Mouse (Mus musculus) frontal cortex, adult (tissue): Measurements from ENCODE around the gene Xpr1.

Experiments
- ATAC-seq: cut with Nextera tagmentation; 2 replicates; pipeline ENCODE4 v1.9.2; 2017; ENCODE audit warnings: mild to moderate bottlenecking, moderate library complexity, mixed read lengths; ENCODE audit not compliant: low TSS enrichment

Xpr1 gene

DNA sequence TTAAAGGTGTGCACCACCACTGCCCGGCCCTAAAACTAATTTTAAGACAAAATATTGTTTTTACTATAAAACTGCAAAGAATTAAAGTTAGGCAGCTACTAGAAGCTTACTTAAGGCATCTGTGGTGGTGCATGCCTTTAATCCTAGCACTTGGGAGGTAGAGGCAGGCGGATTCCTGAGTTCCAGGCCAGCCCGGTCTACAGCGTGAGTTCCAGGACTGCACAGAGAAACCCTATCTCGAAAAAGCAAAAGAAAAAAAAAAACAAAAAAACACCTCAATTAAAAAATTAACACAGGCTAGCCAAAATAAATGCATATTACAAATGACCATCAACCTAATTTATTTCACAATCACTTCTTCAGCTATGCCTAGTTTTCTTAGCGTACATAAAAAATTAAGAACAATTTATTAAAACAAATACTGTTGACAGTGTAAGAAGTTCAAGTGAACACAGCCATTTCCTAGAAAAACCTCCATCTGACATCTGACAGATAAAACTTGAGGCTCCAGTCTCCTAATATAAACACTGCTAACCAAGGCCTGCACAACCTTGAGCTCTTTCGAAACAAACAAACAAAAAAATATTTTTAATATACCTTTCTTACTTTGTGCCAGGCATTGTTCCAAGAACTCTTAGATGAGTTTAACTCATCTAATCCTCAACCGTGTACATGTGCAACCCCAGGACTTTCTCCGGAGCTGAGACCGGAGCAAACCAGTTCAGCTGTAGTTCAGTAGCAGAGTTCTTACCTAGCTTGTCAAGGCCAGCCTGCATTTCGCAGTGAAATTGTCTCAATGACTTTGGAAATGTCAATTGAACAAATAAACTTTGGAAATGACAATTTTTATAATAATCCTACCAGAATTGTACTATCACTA lies 9.3 kb downstream of the Xpr1 start:
- no peak for ATAC-seq

DNA sequence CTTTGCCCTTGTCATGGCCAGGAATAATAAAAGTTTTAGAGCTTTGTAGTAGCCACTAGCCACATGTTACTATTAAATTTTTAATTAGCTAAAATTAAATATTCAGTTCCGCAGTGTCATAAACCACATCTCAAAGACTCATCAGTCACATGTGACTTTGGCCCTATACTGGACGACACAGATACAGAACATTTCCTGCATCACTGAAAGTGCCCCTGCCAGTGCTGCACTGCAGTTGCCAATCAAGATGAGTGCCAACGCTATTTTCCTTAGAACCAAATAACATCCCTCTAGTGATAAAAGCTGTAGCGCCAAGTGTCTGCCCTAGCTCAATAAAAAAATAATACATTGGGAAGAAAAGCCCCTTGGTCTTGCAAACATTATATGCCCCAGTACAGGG lies 17.2 kb downstream of the Xpr1 start:
- ATAC-seq, result no peak

DNA sequence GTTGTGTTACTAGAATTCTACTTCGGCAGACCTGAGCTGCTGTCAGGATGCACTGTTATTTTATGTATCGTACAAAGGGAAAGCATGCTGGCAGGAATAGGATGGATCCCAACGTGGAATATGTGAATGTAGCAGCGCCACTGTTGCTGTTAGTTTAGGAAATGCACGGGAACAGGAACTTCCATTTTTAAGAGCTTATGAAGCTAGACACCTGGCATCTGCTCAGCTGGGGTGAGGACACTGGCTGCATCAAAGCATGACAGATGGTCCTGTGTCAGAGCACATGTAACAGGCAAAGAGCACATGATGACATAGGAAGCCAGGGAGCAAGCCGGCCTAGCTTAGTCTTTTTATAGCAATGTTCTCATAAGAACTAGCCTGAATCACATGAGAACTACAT lies 22.4 kb downstream of the Xpr1 start:
- ATAC-seq, result peak; percentile 58; the same call in 1 of the 2 replicates

DNA sequence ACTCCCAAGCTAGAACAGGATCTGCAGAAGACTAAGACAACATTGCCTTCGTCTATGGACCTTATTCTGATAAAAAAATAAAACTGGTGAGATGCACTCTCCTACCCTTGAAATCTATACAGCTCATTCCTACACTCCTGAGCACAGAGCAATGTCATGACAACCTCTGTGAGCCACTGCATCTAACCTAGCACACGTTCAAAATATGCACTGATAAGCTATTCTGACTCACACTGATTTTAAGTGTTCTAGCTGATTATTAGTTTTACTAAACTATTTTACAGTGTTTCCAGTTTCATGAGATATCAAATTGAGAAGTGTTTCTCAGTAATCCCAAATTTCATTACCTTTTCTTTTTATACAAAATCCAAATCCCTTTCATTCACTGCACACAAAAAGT lies 23.2 kb downstream of the Xpr1 start:
- ATAC-seq, result no peak

DNA sequence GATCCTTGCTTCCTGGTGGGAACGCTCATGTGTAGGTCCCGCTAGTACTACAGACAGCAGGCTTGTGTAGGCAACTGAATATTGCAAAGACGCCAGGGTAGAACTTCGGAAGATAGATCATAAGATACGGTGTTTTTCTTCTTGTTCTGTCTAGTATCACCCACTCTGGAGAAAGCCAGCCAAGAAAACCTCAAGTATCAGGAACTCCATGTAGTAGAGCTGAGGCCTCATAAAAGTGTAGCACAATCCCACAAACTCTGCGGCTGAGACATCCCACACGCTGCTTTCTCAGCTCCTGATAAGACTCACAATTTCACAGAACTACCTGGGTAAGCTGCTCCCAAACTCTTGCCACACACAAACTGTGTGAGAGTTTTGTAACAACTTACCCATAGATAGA lies 24.4 kb downstream of the Xpr1 start:
- peak; percentile 71; the same call in 1 of the 2 replicates for ATAC-seq

DNA sequence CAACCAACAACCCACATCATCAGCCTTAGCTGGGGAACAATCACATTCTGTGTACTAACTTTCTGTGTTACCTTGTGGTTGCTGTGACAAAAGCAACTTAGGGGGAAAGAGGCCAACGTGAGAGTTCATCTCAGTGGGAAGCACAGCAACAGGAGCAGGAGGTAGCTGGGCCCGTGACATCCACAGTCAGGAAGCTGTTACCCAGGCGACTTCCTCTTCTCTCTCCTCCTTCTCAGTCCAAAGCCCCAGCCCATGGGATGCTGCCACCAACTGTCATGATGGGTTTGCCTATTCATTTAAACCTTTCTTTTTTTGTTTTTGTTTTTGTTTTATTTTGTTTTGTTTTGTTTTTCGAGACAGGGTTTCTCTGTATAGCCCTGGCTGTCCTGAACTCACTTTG lies 25.7 kb downstream of the Xpr1 start:
- no peak for ATAC-seq

DNA sequence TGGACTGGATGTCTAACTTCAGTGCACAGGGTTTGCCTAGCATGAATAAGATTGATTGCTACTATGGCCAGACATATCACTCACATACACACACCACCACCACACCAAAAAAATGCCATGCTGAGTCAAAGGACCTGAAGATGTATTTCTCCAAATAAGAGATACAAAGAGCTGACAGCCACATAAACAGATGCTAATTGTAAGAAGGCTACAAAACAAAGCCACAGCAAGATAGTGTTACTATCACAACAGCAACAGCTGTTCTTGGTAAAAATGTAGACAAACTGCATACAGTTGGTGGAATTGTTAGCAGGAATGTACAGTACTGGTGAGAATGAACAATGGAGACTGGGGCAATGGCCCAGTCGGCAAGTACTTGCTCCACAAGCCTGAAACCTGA lies 28.8 kb downstream of the Xpr1 start:
- no peak for ATAC-seq

DNA sequence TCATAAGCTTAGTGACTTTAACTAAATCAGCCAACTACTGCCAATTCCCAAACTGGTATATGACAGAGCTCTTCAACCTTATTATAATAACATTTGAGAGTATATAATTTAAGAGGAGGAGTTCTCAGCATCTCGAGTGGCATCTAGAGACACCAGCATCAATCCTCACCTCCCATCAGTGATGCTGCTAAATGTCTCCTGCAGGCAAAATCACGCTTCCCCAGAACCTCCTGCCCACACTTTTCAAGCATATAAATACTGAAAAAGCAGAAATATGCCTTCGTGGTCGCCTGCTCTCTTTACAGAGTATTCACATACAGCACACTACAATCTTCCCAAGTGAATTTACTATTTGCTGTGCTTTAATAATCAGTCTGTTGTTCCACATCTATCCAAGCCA lies 30.7 kb downstream of the Xpr1 start:
- ATAC-seq, result peak; percentile 83

DNA sequence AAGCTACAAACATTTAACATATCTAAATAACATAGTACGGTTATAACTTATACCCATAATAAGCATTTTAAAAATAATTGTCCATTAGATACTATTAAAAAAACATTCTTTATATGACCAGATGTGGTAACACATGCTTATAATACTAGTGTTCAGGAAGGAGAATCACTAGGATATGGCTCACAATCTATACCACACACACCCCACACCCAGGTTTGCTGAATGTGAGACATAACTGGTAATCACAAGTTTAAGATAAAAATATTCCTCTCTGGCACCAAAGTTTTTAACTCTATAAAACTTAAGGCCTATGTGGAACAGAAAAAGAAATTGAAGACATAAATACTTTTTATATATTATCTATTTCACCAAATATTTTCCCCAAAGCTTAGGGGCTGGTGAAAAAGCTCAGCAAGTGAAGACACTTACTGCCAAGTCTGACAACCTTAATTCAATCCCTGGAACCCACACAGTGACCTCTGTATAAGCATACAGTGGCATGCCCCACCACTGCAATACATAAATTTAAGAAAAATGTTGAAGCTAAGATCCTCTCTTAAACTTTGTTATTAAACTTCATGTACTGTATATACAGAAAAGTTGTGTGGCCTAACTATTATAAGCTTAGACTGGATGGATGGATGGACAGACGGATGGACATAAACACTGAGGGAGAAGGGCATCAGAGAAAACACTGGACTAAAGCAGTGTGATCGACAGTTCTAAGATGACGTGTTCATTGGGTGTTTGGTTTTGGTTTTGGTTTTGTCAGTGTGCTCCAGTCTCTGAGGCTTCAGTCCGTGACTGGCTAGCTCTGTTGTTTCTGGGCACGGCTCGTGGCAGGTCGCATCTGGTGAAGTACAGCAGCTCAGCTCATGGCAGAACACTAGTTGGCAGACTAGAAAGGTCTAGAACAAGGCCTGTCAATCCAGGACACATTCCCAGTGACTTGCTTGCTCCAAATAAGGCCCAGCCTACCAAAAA lies 33.6 kb downstream of the Xpr1 start:
- no peak for ATAC-seq

DNA sequence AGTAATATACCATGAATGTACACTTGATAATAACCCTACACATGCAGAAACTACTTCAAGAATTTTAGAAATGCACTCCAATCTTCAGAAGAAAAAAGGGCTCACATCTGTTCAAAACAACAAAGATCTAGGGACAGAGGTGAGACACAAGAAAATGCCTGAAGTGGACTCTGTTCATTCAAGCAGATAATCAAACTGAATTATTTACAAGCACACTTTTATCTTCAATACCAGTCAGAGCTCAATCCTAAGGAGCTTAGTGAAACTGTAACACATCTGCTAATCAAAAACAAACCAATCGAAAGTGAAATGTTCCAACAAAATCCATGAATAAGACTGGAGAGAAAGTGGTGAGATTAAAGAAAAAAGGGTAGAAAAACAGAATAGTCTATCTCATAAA lies 35.3 kb downstream of the Xpr1 start:
- ATAC-seq, result no peak

DNA sequence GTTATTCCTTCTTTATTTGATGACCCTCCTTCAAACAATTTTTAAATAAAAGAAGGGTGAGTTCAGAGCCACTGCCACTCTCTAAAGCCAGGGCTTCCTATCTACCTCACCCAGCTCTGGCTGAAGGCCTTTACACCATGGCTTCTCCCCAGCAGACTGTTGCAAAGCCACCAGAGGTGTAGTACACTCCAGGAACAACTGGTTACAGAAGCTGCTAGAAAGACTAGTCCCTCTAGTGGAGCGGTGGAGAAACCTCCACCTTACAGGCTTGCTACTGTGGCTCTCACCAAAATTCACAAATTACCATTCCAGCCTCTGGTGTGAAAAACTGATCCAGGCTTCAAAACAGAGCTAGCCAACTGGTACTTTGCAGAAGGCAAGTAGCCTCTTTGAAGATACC lies 37.9 kb downstream of the Xpr1 start:
- no peak for ATAC-seq

DNA sequence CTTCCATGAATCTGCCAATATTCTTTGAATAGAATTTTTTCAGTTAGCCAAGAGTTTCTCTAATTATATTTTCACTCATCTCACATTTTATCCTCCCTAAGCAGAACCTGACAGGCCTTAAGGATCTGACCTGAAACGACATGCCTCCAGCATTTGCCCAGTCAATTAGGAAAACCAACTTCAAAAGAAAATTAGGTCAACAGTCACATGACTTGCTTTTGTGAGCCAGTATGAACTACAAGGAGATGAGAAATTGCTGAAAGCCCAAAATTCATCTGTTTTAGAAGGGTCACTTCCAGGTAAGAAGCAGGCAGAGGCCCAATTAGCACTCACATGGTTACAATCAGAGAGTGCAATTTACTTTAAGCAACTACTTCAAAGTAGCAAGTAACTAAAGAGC lies 44.4 kb downstream of the Xpr1 start:
- no peak for ATAC-seq

DNA sequence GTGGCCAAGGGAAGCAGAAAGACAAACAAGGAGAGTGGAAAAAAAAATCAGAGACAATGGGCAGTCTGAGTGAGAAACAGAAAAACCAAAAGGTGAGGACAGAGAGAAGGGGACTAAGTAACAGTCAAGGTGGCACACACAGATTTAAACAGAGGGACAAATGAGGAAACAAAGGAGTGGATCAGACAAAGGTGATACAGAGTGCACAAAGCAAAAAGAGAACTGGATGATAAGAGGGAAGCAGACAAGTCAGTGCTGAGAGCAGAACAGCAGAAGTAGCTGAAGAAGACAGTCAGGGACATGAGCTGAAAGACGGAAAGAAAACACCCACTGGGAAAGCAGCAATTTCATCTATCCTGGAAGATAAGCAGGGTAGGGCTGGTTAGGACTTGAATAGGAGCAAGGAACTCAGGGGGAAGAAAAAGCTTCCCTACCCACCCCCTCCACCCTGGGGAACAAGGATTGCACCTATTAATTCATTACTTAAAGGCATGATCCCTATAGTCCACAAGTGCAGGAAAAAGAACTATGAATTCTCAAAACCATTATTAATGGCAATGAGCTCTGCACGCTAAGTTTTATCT lies 47.0 kb downstream of the Xpr1 start:
- ATAC-seq, result no peak

DNA sequence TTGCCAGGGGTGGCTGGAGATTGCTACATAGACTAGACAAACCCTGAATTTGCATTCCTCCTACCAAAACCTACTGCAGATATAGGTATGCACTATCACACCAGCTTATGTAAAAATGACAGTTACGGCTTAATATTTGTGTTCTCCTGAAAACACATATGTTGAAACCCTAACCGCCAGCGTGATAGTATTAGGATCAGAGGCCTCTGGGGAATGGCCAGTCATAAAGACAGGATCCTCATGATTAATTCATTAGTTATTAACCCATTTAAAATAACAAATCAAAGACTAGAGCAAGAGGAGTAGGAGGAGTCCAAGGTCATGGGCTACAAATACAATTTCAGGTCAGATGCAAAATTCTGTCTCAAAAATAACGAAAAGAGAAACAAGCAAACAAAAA lies 50.8 kb downstream of the Xpr1 start:
- no peak for ATAC-seq

DNA sequence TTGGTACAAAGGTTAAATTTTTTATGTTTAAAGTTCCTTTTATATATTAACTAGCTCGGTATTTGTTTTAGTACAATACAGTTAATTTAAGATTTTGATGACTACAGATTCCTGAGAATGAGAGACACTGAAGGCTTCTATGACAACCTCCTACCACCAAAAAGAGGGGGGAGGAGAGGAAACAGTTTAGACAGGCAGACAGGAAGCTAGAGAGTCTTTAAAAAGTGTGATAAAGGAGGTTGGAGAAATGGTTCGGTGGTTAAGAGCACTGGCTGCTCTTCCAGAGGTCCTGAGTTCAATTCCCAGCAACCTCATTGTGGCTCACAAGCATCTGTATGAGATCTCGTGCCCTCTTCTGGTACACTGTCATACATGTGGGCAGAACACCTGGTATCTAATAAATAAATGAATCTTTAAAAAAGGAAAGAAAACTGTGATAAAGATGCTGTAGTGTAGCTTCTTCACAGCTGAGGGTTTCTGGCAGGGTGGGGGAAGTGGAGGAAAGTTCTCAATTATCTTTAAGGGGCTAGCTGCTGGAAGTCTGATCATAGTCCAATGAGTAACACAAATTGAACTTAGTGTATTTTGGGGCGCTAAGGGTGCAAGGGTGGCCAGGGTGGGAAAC lies 55.6 kb downstream of the Xpr1 start:
- ATAC-seq, result no peak

DNA sequence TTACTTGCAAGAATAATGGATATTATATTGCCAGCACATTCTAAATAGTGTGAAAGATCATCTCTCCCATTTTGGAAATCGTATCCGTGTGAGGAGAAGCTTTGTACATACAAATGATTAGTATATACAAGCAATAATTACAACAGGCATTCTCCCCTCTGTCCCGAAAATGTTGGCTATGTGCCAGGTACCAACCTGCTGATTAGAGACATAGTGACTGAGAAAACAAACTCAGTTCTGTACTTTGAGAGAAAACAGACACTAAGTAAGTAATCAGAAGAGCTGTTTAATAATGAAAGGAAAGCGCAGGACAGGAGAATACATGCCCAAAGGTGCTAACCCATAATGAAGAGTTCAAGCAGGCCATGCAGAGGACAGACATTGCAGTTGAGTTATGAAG lies 64.1 kb downstream of the Xpr1 start:
- ATAC-seq, result no peak

DNA sequence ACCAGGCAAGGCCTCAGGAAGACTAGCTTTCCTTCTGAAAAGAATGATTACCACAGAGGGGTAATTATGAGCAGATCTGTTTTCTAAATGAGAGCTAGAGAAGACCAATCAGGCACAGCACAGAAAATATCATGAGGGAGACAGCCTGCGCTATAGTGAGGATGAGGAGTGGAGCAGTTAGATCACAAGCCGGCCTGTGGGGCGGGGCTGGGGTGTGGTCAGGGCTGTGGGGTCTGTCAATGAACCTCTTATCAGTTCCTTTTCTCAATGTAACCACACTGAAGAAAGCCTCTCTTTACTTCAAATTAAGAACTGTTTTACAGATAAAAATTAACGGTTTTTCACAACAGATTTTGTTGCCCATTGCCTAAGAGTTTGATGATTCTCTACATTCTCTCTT lies 65.7 kb downstream of the Xpr1 start:
- no peak for ATAC-seq

DNA sequence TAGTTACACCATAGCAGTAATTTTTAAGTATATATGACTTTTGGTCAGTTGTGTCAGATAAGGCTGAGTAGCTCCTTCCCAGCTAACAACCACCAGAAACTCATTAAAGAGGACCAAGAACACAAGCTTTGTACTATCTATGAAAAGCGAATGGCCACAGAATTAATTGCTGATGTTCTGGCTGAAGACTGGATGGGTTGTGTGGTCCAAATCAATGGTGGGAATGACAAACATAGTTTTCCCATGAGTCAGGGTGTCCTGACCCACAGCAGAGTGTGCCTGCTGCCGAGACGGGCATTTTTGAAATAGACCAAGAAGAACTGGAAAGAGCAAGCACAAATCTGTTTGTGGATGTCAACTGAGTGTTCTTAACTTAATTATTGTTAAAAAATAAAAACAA lies 68.7 kb downstream of the Xpr1 start:
- ATAC-seq, result no peak

DNA sequence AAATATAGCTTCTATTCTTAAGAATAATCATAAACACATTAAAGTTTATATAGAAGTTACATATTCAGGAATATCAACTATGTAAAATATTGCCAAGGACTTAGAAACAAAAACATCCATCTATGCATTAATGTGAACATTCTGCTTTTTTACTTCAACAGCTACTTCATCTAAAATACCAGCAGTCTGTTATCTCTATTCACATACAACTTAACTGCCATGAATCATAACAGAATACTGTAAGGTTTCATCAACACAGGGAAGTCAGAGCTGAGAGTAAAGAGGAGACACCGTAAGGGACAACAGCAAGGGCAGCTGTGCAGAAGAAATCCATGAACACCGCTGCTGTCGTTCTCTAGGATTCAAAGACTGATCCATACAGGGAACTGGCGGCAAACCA lies 69.9 kb downstream of the Xpr1 start:
- ATAC-seq, result no peak

DNA sequence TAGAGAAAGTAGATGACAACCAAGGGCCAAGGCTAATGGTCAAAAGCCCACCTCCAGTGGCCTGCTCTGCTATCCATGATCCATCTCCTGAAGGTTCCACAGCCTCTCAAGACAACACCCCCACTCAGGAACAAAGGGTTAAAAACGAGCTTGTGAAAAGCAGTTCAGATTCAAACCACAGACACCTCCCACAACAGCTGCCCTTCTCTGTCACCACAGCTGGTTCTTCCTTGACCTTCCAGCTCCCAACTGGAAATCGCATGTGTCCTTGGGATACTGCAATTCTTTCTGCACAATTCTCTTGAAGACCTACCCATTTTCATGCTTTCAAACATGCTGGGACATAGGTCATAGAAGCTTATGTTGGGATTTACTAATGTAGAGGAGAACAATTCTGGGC lies 73.2 kb downstream of the Xpr1 start:
- no peak for ATAC-seq

DNA sequence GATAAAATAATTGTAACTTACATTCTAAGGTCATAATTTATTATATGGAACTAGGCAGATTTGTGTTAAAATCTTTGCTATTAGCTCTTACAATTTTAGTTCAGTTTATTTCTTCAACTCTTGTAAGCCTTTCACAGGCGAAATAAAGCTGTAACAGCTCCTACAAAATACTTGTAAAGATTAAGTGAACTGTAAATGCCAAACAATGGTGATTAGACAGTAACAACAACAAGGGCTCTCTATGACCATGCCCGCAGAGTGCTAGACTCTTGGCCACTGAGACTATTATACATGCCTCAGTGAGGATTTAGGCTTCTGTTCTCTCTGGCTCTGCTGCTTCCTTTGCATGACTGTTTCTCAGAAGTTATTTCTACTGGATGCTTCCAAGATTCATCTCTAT lies 77.6 kb downstream of the Xpr1 start:
- ATAC-seq, result no peak

DNA sequence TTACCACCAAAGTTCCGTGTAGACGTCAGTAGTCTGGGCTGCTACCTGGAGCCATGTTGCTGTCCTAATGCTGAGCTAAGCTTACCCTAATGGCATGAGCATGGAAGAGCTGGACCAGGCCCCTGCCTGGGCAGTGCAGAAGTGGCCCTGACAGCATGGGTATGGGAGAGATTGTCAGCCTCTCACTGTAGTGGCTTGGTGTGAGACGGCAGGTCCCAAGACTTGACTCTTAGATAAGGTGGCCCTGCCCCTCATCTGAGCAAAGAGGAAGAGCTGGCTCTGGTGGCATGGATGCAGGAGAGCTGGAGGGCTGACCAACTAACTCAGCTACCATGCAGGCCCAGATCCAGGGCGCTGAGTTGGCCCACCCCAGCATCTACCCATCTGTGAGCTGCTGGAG lies 79.9 kb downstream of the Xpr1 start:
- ATAC-seq, result no peak
